Mouse (Mus musculus): ENCODE data around the gene Fbxw4. TPM values are rescaled to one million over a fixed set of nuclear protein-coding genes. Genes with fewer than 3 reads are reported as not detected.

Fbxw4 gene
- total RNA-seq, 2 experiments from 2014 or later: 22.2 to 26.4 TPM

- no peak for ATAC-seq (replicated peaks; ENCODE audit: low FRiP score, poor library complexity, severe bottlenecking)
Measured at GRCm38 (mm10) chr19:45618184-45618583, 41.9 kb downstream of the Fbxw4 start.

DNA sequence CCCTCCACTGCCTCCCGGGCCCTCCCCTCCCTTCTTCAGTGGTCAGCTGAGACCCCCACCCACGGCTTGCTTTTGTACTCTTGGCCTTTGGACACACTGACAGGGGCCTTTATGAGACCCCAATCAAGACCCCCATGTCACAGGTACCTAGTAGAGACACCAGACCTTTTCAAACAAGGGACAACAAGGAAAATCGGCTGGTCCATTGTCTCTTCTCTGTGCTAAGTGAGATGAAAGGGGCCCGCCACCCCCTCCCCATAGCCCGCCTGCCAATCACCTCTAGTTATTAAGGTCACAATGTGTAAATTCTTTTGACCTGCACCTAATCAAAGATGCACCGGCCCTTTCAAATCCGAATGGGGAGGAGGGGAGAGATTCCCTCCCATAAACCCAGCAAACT lies 43.4 kb downstream of the Fbxw4 start:
- ATAC-seq (replicated peaks; ENCODE audit: low FRiP score, poor library complexity, severe bottlenecking): no peak

GRCm38 (mm10) chr19:45616214-45616518 lies 43.9 kb downstream of the Fbxw4 start:
- ATAC-seq (replicated peaks; ENCODE audit: low FRiP score, poor library complexity, severe bottlenecking): no peak

DNA sequence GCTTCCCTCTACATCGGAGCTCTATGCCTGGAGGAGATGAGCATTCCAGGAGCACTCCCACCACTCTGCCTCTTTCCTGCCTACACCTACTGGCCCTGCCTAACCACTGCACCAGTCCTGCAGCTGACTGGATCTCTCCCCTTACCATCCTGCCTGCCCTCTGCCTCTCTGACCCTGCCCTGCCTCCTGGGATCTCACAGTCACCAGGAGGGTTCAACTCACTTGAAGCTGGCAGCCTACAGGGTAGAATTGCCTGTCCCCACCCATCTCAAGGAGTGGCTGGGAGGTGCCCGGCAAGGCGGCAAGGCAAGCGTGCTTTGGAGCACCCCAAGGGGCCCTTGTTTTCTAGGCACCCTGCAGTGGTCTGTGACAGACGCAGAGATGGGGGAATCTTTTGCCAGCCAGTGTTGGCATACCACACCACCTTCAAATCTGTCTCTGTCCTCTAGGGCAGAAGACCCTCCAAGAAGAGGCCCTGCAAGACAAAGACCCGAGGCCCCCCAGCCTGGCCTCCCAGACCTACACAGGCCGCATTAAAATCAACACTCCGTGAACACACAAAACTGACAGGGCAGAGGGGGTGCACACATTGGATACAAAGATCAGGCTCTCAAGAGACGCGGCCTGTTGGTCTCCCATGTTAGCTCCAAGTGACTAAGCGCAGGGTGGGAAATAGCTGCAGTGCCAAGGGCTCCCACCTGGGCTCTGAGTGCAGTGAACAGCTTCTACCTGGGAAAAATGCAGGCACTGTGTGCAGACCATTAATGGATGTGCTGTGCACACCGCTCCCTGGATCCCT lies 44.5 kb downstream of the Fbxw4 start:
- ATAC-seq (replicated peaks; ENCODE audit: low FRiP score, poor library complexity, severe bottlenecking): no peak

- no peak for ATAC-seq (replicated peaks; ENCODE audit: low FRiP score, poor library complexity, severe bottlenecking)
Measured at GRCm38 (mm10) chr19:45614928-45615327, 45.2 kb downstream of the Fbxw4 start.

DNA sequence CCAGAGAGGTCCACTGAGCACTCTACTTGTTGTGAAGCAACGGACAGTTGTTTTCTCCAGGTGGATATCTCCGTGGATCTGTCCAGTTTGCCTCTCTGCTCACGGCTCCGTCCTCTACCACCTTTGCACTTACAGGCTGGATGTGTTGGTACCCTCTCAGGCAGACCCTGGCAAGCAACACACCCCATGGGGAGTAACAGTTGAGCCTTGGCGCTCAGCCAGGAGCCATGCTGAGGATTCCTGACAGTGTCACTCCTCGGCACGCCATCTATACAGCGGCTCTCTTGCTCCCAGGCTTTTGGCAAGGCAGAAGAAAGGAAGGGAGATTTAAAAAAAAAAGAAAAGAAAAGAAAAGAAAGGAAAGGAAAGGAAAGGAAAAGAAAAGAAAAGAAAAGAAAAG lies 45.7 kb downstream of the Fbxw4 start:
- ATAC-seq (replicated peaks; ENCODE audit: low FRiP score, poor library complexity, severe bottlenecking): no peak

DNA sequence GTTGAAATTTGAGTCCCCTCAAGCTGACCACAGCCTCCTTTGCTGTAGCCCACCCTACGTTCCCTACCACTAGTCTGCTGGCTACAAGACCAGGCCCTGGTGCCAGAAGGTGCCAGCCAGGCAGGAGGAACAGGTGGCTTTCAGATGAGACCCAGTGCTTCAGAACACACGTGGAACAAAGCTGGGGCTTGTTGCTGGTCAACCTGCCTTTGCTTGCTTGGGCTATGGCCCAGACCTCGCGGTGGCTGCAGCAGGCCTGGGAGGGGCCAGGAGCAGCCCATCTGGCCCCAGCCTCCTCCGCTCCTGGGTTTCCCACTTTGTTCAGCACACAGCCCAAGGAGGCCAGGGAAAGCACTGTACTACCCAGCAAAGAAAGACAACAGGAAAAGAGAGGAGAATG lies 49.3 kb downstream of the Fbxw4 start:
- ATAC-seq (replicated peaks; ENCODE audit: low FRiP score, poor library complexity, severe bottlenecking): no peak

DNA sequence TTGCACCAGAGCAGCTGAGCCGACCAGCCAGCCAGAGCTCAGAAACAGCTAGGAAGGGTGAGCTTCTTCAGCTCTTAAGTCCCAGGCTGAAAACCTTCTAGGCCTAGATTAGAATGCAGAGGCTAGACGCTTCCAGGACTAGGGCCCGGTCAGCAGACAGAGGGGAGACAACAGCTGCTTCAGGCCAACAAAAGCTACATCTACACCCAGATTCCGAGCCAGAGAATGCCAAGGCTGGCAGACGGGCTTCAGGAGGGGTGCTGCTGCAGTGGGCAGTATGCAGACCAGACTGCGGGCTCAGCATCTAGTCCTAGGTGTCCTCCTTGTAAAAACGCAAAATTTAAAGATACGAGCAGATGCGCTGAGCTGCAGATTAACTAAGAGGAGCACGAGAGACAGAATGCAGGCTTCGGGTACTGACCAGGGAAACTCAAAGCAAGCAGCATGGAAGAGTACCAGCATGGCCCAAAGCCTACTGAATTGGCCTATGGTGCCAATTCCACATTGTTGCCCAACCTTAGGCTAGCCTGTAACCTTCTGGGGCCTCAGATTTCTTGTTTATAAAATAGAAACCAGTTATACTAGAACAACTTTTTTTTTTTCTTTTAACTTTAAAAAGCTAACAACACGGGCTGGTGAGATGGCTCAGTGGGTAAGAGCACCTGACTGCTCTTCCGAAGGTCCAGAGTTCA lies 51.3 kb downstream of the Fbxw4 start:
- ATAC-seq (replicated peaks; ENCODE audit: low FRiP score, poor library complexity, severe bottlenecking): no peak

DNA sequence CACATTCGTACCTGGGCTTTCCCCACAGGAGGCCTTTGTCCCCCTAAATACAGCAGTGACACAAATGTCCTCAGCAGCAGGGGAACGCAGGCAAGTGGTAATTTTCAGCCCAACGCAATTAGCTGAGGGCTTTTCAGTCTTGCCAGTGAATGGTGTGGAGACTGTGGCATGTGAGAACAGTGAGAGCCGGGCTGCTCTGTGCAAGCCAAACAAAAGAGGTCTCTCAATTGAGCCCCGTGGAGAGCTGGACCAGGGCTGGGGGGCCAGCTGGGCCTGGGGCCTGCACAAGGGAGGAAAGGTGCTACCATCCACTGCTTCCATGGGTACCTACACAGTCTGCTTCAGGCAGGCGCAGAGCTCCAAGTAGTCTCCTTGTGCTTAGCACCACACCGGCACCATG lies 52.6 kb downstream of the Fbxw4 start:
- no peak for ATAC-seq (replicated peaks; ENCODE audit: low FRiP score, poor library complexity, severe bottlenecking)

- ATAC-seq (replicated peaks; ENCODE audit: low FRiP score, poor library complexity, severe bottlenecking): no peak
Measured at GRCm38 (mm10) chr19:45606701-45607100, 53.4 kb downstream of the Fbxw4 start.

- no peak for ATAC-seq (replicated peaks; ENCODE audit: low FRiP score, poor library complexity, severe bottlenecking)
Measured at GRCm38 (mm10) chr19:45602606-45603005, 57.5 kb downstream of the Fbxw4 start.

DNA sequence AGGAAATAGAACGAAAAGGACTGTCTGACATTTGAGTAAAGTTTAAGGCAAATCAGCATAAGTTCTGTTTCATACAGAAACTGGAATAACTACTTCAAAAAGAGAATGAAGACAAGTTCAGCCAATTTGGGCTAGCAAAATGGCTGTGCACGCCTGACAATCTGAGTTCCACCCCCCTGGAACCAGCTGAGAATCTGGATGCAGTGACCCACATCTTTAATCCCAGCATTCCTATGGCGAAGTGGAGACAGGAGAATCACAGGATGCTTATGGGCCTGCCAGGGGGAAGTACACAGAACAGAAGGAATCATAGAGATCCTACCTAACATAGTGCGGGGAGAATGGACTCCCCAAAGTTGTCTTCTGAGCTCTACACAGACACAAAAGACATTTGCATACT lies 63.0 kb downstream of the Fbxw4 start:
- ATAC-seq (replicated peaks; ENCODE audit: low FRiP score, poor library complexity, severe bottlenecking): no peak

DNA sequence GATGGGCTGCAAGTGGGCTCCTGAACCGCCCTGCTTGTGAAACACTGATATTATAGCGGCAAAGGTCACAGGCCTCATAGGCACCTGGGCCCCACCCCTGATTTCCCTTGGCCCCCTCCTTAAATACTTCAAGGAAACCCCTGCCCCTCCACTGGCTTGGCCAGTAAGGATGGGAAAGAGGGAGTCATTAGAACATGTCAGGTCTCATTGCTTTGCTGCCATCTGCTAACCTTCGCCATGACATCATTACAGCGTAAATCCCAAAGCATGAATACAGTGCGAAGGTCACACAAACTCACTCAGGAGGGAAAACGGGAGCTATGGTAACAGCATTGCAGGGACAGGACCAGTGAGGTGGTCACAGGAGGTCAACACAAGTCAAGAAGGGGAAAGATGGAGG lies 63.7 kb downstream of the Fbxw4 start:
- no peak for ATAC-seq (replicated peaks; ENCODE audit: low FRiP score, poor library complexity, severe bottlenecking)

- no peak for ATAC-seq (replicated peaks; ENCODE audit: low FRiP score, poor library complexity, severe bottlenecking)
Measured at GRCm38 (mm10) chr19:45596019-45596418, 64.1 kb downstream of the Fbxw4 start.

GRCm38 (mm10) chr19:45595481-45595880 lies 64.6 kb downstream of the Fbxw4 start:
- no peak for ATAC-seq (replicated peaks; ENCODE audit: low FRiP score, poor library complexity, severe bottlenecking)

DNA sequence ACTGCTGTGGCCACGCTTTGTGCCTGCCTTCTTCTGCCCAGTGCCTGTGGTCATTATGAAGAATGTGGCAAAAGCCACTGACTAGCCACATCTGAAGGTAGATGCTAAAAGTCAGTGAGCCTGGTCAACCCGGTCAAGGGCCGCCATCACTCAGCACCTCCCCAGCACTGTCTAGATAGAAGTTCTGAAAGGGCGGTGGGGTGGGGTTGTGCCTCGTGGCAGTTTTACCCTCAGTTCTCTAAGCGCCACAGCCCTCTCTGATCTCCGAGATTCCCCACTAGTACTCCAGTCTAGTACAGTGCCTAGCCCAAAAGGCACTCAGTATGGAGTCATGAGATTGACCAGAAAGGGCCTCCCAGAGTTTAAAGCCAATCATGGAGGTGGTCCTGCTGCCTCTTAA lies 66.0 kb downstream of the Fbxw4 start:
- ATAC-seq (replicated peaks; ENCODE audit: low FRiP score, poor library complexity, severe bottlenecking): no peak

- no peak for ATAC-seq (replicated peaks; ENCODE audit: low FRiP score, poor library complexity, severe bottlenecking)
Measured at GRCm38 (mm10) chr19:45592916-45593315, 67.2 kb downstream of the Fbxw4 start.

GRCm38 (mm10) chr19:45591704-45592103 lies 68.4 kb downstream of the Fbxw4 start:
- no peak for ATAC-seq (replicated peaks; ENCODE audit: low FRiP score, poor library complexity, severe bottlenecking)

- no peak for ATAC-seq (replicated peaks; ENCODE audit: low FRiP score, poor library complexity, severe bottlenecking)
Measured at GRCm38 (mm10) chr19:45589761-45590160, 70.4 kb downstream of the Fbxw4 start.

DNA sequence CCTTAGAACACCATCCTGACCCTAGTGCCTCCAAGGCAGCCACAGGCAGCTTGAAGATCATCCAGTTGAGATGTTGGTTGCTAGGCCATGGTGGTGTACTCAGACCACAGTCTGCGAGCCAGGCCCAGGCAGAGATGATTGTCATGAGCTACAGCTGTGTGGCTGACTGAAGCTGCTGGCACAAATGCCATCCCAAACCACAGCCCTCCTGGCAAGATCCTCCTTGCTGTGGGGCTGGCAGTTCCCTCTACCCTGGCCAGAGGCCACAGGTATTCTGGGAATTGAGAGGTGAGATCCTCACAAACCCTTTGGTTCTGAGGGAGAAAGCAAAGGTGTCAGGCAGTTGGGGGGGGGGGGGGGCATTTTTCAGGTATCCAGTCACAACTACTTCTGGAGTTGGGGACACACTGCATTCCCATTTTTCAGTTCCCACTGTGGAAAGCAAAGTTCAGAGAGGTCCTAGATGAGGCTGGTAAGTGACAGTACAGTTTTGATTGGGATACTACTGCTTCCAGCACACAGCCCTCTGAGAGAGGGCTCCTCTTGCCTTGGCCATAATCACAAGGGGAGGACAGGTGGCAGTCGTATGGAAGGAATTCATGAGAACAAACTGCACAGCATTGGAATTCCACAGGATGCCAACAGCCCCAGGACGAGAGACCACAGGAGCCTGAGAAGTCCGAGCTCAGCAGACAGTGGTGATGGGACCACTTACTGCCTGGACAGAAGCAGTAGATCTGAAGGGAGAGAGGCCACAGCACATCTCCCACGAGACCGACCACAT lies 72.4 kb downstream of the Fbxw4 start:
- no peak for ATAC-seq (replicated peaks; ENCODE audit: low FRiP score, poor library complexity, severe bottlenecking)

- ATAC-seq (replicated peaks; ENCODE audit: low FRiP score, poor library complexity, severe bottlenecking): no peak
Measured at GRCm38 (mm10) chr19:45586850-45587249, 73.3 kb downstream of the Fbxw4 start.
